7 mouse cellular contexts compared by ENCODE assay signal in the genomic region with DNA sequence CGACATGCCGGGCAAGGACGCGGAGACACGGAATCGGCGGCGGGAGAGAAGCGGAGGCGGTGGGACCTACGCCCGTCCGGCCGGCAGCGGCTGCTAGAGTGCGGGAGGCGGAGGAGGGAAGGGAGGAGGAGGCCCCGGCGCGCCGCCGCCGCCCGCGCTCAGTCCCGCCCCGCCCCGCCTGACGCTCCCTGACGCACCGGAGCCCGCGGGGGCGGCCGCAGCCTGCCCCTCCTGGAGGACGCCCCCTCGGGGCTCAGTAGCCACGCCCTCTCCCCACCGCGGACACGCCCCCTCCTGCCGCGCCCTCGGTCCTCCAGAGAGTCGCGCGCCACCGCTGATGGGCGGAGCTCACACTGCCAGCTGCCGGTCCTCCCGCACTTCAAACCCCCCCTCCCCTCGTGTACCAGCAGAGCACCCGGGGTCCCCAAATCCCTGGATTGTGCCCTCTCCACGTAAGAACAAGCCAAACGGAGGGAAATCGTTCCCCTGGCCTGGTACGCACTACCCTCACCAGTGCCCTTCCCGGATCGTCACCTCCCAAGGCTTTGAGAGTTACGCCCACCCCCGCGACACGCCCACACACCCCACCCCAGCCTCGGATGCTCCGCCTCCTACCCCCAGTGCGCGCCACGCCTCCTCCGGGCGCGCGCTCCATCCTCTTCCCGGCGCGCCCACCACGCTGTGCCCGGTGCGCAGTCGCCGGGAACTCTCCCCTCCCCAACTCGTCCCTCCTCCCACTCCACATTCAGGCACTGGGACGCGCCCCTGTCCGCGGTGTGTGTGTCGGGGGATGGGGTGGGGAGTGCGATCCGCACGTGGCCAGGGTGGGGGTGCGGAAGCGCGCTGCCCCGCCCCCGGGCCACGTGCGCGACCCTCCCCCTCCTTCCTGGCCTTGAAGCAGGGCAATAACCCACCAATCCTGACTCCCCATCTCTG. TPM values are rescaled to one million over a fixed set of nuclear protein-coding genes. Genes with fewer than 3 reads are reported as not detected.
A peak's percentile ranks its signal among the peaks of the same experiment; 100 is the strongest.
DNase-seq lines count a peak whose midpoint lies in the region; ATAC-seq and TF ChIP-seq lines count a peak whose summit lies in the region.

A gene (minus strand): TSS at position 127 of the 936 bp plus-strand sequence.

- peak; percentile 71 for ATAC-seq in embryonic facial prominence, embryonic 12.5 days (ENCODE audit: insufficient number of reproducible peaks, insufficient read depth, low FRiP score, low TSS enrichment)
- ATAC-seq in limb, embryonic 12.5 days (ENCODE audit: insufficient number of reproducible peaks, insufficient read depth, low FRiP score, low TSS enrichment, low read depth) = peak; percentile 74
- ATAC-seq in midbrain, embryonic 15.5 days (replicated peaks) = peak; percentile 83

- peak; percentile 99 for DNase-seq in adrenal gland, postnatal 25 days
- peak; percentile 98 to 99 for DNase-seq in heart, adult 18-20 months
- peak; percentile 99 for DNase-seq in kidney, adult 2 months
- peak; percentile 92 to 99 for DNase-seq in spleen, adult 2 months (ENCODE audit: low read depth in 1 of 2, low spot score in 2 of 2)

- TF ChIP-seq CTCF in kidney, adult 2 months (conservative IDR thresholded peaks at IDR 0.05; ENCODE audit: insufficient read depth, insufficient read length, low read depth, low read length) = no peak
- no peak for TF ChIP-seq CTCF in spleen, adult 2 months (IDR thresholded peaks at IDR 0.05; ENCODE audit: extremely low read depth, insufficient read depth, insufficient read length, insufficient replicate concordance)

- H3K4me2 ChIP-seq in embryonic facial prominence, embryonic 12.5 days (replicated peaks) = peak within 1 kb of the TSS; percentile 96
- H3K4me2 ChIP-seq in limb, embryonic 12.5 days = peak within 1 kb of the TSS; percentile 98
- H3K4me2 ChIP-seq in midbrain, embryonic 15.5 days = peak within 1 kb of the TSS; percentile 85

- H3K27ac ChIP-seq in embryonic facial prominence, embryonic 12.5 days = peak within 1 kb of the TSS; percentile 93
- H3K27ac ChIP-seq in kidney, adult 2 months (ENCODE audit: insufficient read depth, low read depth, low read length) = peak within 1 kb of the TSS; percentile 93
- peak within 1 kb of the TSS; percentile 91 for H3K27ac ChIP-seq in limb, embryonic 12.5 days
- H3K27ac ChIP-seq in midbrain, embryonic 15.5 days = peak within 1 kb of the TSS; percentile 82
- H3K27ac ChIP-seq in spleen, adult 2 months (ENCODE audit: insufficient read depth, low read length) = peak within 1 kb of the TSS; percentile 94

- WGBS in embryonic facial prominence, embryonic 12.5 days = under 1% methylated on average over 62 of the region's 97 CpGs
- 1% methylated on average over 87 of the region's 97 CpGs for WGBS in kidney, adult 2 months
- WGBS in limb, embryonic 12.5 days = under 1% methylated on average over 91 of the region's 97 CpGs
- WGBS in midbrain, embryonic 15.5 days = under 1% methylated on average over 58 of the region's 97 CpGs
- 1% methylated on average over 69 of the region's 97 CpGs for WGBS in spleen, adult 2 months

- no peaks in the 10 kb centered on the region for H3K9me3 ChIP-seq in embryonic facial prominence, embryonic 12.5 days
- H3K9me3 ChIP-seq in limb, embryonic 12.5 days = no peaks in the 10 kb centered on the region
- no peaks in the 10 kb centered on the region for H3K9me3 ChIP-seq in midbrain, embryonic 15.5 days

- H3K4me1 ChIP-seq in embryonic facial prominence, embryonic 12.5 days = peaks cover 31% of the 10 kb centered on the region
- peaks cover 11% of the 10 kb centered on the region for H3K4me1 ChIP-seq in kidney, adult 2 months (ENCODE audit: control insufficient read depth, insufficient read depth, low read length)
- peaks cover 37% of the 10 kb centered on the region for H3K4me1 ChIP-seq in limb, embryonic 12.5 days (replicated peaks)
- peaks cover 41% of the 10 kb centered on the region for H3K4me1 ChIP-seq in midbrain, embryonic 15.5 days
- H3K4me1 ChIP-seq in spleen, adult 2 months (ENCODE audit: control insufficient read depth, insufficient read depth, insufficient read length) = peaks cover 11% of the 10 kb centered on the region; the same call in 1 of the 2 replicates

- peak within 1 kb of the TSS; percentile 81 for H3K9ac ChIP-seq in embryonic facial prominence, embryonic 12.5 days
- peak within 1 kb of the TSS; percentile 76 for H3K9ac ChIP-seq in limb, embryonic 12.5 days (replicated peaks)
- H3K9ac ChIP-seq in midbrain, embryonic 15.5 days = peak within 1 kb of the TSS; percentile 57

- H3K4me3 ChIP-seq in embryonic facial prominence, embryonic 12.5 days = peak within 1 kb of the TSS; percentile 85
- peak within 1 kb of the TSS; percentile 84 for H3K4me3 ChIP-seq in kidney, adult 2 months (ENCODE audit: insufficient read depth, low read depth, low read length)
- peak within 1 kb of the TSS; percentile 85 for H3K4me3 ChIP-seq in limb, embryonic 12.5 days (replicated peaks)
- peak within 1 kb of the TSS; percentile 64 for H3K4me3 ChIP-seq in midbrain, embryonic 15.5 days
- H3K4me3 ChIP-seq in spleen, adult 2 months (ENCODE audit: extremely low read depth, insufficient read depth, insufficient read length) = peak within 1 kb of the TSS; percentile 82

- TF ChIP-seq POLR2A in kidney, adult 2 months (IDR thresholded peaks at IDR 0.05; ENCODE audit: low read depth, low read length) = peak; percentile 59
- TF ChIP-seq POLR2A in spleen, adult 2 months (IDR thresholded peaks at IDR 0.05; ENCODE audit: low read depth, low read length) = peak; percentile 55

- H3K27me3 ChIP-seq in embryonic facial prominence, embryonic 12.5 days = no peaks in the 10 kb centered on the region
- H3K27me3 ChIP-seq in kidney, adult 2 months (replicated peaks; ENCODE audit: control insufficient read depth, insufficient read depth, low read length) = no peaks in the 10 kb centered on the region
- H3K27me3 ChIP-seq in limb, embryonic 12.5 days = no peaks in the 10 kb centered on the region
- no peaks in the 10 kb centered on the region for H3K27me3 ChIP-seq in midbrain, embryonic 15.5 days (replicated peaks)
- no peaks in the 10 kb centered on the region for H3K27me3 ChIP-seq in spleen, adult 2 months (ENCODE audit: control insufficient read depth, insufficient read depth, low read length)

- peaks cover 5% of the 10 kb centered on the region; the same call in 1 of the 2 replicates for H3K36me3 ChIP-seq in embryonic facial prominence, embryonic 12.5 days
- no peaks in the 10 kb centered on the region for H3K36me3 ChIP-seq in kidney, adult 2 months (ENCODE audit: control insufficient read depth, insufficient read depth, low read length)
- peaks cover 13% of the 10 kb centered on the region for H3K36me3 ChIP-seq in limb, embryonic 12.5 days
- no peaks in the 10 kb centered on the region for H3K36me3 ChIP-seq in midbrain, embryonic 15.5 days (replicated peaks)
- no peaks in the 10 kb centered on the region for H3K36me3 ChIP-seq in spleen, adult 2 months (ENCODE audit: control insufficient read depth, insufficient read depth, low read length)

RNA-seq across cellular contexts. Expression of the gene that starts here (rescaled TPM):
- total RNA-seq in adrenal gland, postnatal 25 days (2021) = 9.6 and 14.8 TPM in 2 replicates
- polyA plus RNA-seq in embryonic facial prominence, embryonic 12.5 days (2016; fragmentation: Nextera tagmentation; extraction: Ambion mirVana) = 12.4 and 12.5 TPM in 2 replicates
- total RNA-seq in heart, adult 18-20 months (2021) = 1 to 10 TPM; 5.2 to 5.5 TPM
- polyA plus RNA-seq in kidney, adult 2 months (2012; rRNA removed) = 8.7 and 10.7 TPM in 2 replicates
- polyA plus RNA-seq in limb, embryonic 12.5 days (2016; fragmentation: Nextera tagmentation; extraction: Ambion mirVana) = 12.1 and 12.4 TPM in 2 replicates
- 6.0 and 6.3 TPM in 2 replicates for polyA plus RNA-seq in midbrain, embryonic 15.5 days (2015; fragmentation: Nextera tagmentation; extraction: Ambion mirVana)
- polyA plus RNA-seq in spleen, adult 2 months (2012; rRNA removed) = 27.9 and 41.8 TPM in 2 replicates

Comparison
In these comparisons a context has a peak if more than half of its experiments do, and no peak if none do; other contexts are left out.
1. Peak in every context shown above with its lines: DNase-seq, ATAC-seq, H3K4me3 ChIP-seq and H3K27ac ChIP-seq.